Mouse (Mus musculus) inflammation-experienced regulatory T-cells, adult 6 months (primary cell): ENCODE measurements around the gene Optc. TPM values are rescaled to one million over a fixed set of nuclear protein-coding genes. Genes with fewer than 3 reads are reported as not detected.

Source experiments
- ATAC-seq: one replicate; pipeline ENCODE4 v1.8.0; 2017
- polyA plus RNA-seq, 3 experiments: library from polyadenylated mRNA; unstranded; fragments of 100-300 nt; shearing (Covaris generic); gene quantifications; one replicate each; pipeline ENCODE4 v1.2.1; 2017

Optc gene
- polyA plus RNA-seq: not detected

- ATAC-seq: no peak
Measured at GRCm38 (mm10) chr1:133907949-133908658, at the start of gene Optc. TSS of gene Optc (minus strand) at chr1:133907999.

GRCm38 (mm10) chr1:133954009-133954408 lies 46.2 kb upstream of the Optc start:
- no peak for ATAC-seq

- ATAC-seq: no peak
Measured at GRCm38 (mm10) chr1:133953261-133953742, 45.5 kb upstream of the Optc start.

- ATAC-seq: no peak
Measured at GRCm38 (mm10) chr1:133951598-133951997, 43.8 kb upstream of the Optc start.

GRCm38 (mm10) chr1:133950061-133950782 lies 42.4 kb upstream of the Optc start:
- no peak for ATAC-seq

- no peak for ATAC-seq
Measured at GRCm38 (mm10) chr1:133945106-133945505, 37.3 kb upstream of the Optc start.

GRCm38 (mm10) chr1:133941904-133942303 lies 34.1 kb upstream of the Optc start:
- no peak for ATAC-seq

- ATAC-seq: no peak
Measured at GRCm38 (mm10) chr1:133941158-133941860, 33.5 kb upstream of the Optc start.

GRCm38 (mm10) chr1:133940481-133941092 lies 32.8 kb upstream of the Optc start:
- ATAC-seq: no peak

GRCm38 (mm10) chr1:133939708-133940107 lies 31.9 kb upstream of the Optc start:
- no peak for ATAC-seq

GRCm38 (mm10) chr1:133936169-133936568 lies 28.4 kb upstream of the Optc start:
- no peak for ATAC-seq

- no peak for ATAC-seq
Measured at GRCm38 (mm10) chr1:133934354-133934963, 26.7 kb upstream of the Optc start.

- ATAC-seq: no peak
Measured at GRCm38 (mm10) chr1:133933301-133934195, 25.7 kb upstream of the Optc start.

GRCm38 (mm10) chr1:133929980-133930379 lies 22.2 kb upstream of the Optc start:
- ATAC-seq: no peak

GRCm38 (mm10) chr1:133925223-133925622 lies 17.4 kb upstream of the Optc start:
- no peak for ATAC-seq

- no peak for ATAC-seq
Measured at GRCm38 (mm10) chr1:133924141-133924875, 16.5 kb upstream of the Optc start.

- ATAC-seq: no peak
Measured at GRCm38 (mm10) chr1:133923071-133923470, 15.3 kb upstream of the Optc start.

- ATAC-seq: no peak
Measured at GRCm38 (mm10) chr1:133921304-133921751, 13.5 kb upstream of the Optc start, which contains the start of gene Prelp. TSS of gene Prelp (minus strand) at chr1:133921414.

- no peak for ATAC-seq
Measured at GRCm38 (mm10) chr1:133920876-133921275, 13.1 kb upstream of the Optc start.

GRCm38 (mm10) chr1:133920401-133920800 lies 12.6 kb upstream of the Optc start:
- ATAC-seq: no peak
